Mouse (Mus musculus): ENCODE results near the gene Cfap61.

GRCm38 (mm10) chr2:146009596-146010349, 75.2 kb downstream of the Cfap61 start:
- TF ChIP-seq CTCF (IDR thresholded peaks at IDR 0.05; ENCODE audit: extremely low read depth, insufficient read length, insufficient replicate concordance, low read depth, low read length) (no peak), POLR2A (IDR thresholded peaks at IDR 0.05; ENCODE audit: low read depth, low read length) (no peak)
